Mouse (Mus musculus) liver, embryonic 14.5 days (tissue): ENCODE measurements around the gene Slc6a8.

ENCODE experiments used
- CTCF ChIP-seq: IDR thresholded peaks from 2 replicates; pipeline ENCODE4 v1.5.1; 2016; ENCODE audit warnings: antibody characterized with exemption, low read depth, control low read depth
- EP300 ChIP-seq: IDR thresholded peaks from 2 replicates; pipeline ENCODE4 v1.6.1; 2016; ENCODE audit warnings: antibody characterized with exemption, low read depth

GRCm38 (mm10) chrX:73730908-73731307 lies 58.0 kb downstream of the Slc6a8 start:
- TF ChIP-seq CTCF, result no peak
- no peak for TF ChIP-seq EP300
